Mouse (Mus musculus) CH12.LX (cell line): ENCODE measurements at regions not wholly inside any gene's neighbourhood (a gene's known extent, or its start where the extent isn't known, plus 50 kb on each side); places are given as distances from the start of the nearest gene placed in this dataset.

Source experiments
- DNase-seq: peaks from one replicate; pipeline ENCODE4 v3.0.0-alpha.2; 2013; ENCODE audit errors: extremely low read depth
- H3K27ac ChIP-seq: 2 replicates; pipeline ENCODE4 v1.5.1; 2012; ENCODE audit warnings: low read depth, mild to moderate bottlenecking, control low read depth, moderate library complexity; ENCODE audit not compliant: insufficient read depth
- H3K27me3 ChIP-seq: replicated peaks from 2 replicates; pipeline ENCODE3; 2012; ENCODE audit warnings: inconsistent platforms
- H3K36me3 ChIP-seq, 2 experiments: replicated peaks in 1 of 2; 2 replicates each; pipeline versions ENCODE3 to v1.6.1; 2012; ENCODE audit warnings: inconsistent platforms in 1 of 2, low read length in 1 of 2, mild to moderate bottlenecking in 1 of 2, mixed read lengths in 1 of 2, moderate library complexity in 1 of 2; ENCODE audit not compliant: control insufficient read depth in 1 of 2, insufficient read depth in 1 of 2
- H3K4me1 ChIP-seq, 2 experiments: 2 replicates each; pipeline ENCODE4 v1.6.1; 2012; ENCODE audit warnings: inconsistent platforms in 1 of 2, moderate library complexity in 1 of 2; ENCODE audit not compliant: insufficient read depth in 2 of 2, control insufficient read depth in 1 of 2
- H3K4me2 ChIP-seq: 2 replicates; pipeline ENCODE4 v1.6.1; 2012; ENCODE audit warnings: low read depth, mild to moderate bottlenecking, control low read depth; ENCODE audit not compliant: poor library complexity, insufficient read depth, severe bottlenecking
- H3K4me3 ChIP-seq, 3 experiments: fragments of 150-350 bp in 1 of 3; sonication (generic) in 1 of 3; replicated peaks in 1 of 3; 2 replicates each; pipeline versions ENCODE3 to v1.5.1; 2011 to 2012; ENCODE audit warnings: low read depth in 2 of 3, low read length in 2 of 3, mild to moderate bottlenecking in 2 of 3, moderate library complexity in 2 of 3, control low read depth in 1 of 3, improper control_type of control experiment in 1 of 3, inconsistent platforms in 1 of 3, mixed read lengths in 1 of 3; ENCODE audit not compliant: poor library complexity in 1 of 3
- H3K79me2 ChIP-seq: replicated peaks from 2 replicates; pipeline ENCODE4 v1.6.1; 2012; ENCODE audit warnings: mild to moderate bottlenecking, moderate library complexity; ENCODE audit not compliant: control insufficient read depth, poor library complexity, insufficient read depth, severe bottlenecking; ENCODE audit errors: extremely low read depth
- H3K9ac ChIP-seq: 2 replicates; pipeline ENCODE4 v1.6.1; 2012; ENCODE audit warnings: low read depth, mild to moderate bottlenecking, control low read depth, moderate library complexity; ENCODE audit not compliant: insufficient read depth
- H3K9me3 ChIP-seq: replicated peaks from 2 replicates; pipeline ENCODE3; 2012; ENCODE audit warnings: low read length, inconsistent platforms, mixed read lengths
- BHLHE40 ChIP-seq: IDR thresholded peaks from 2 replicates; pipeline ENCODE4 v1.6.1; 2011; ENCODE audit warnings: mild to moderate bottlenecking, low read depth, low read length, improper control_type of control experiment
- CHD2 ChIP-seq: IDR thresholded peaks from 2 replicates; pipeline ENCODE4 v1.6.1; 2011; ENCODE audit warnings: low read length, improper control_type of control experiment
- ELF1 ChIP-seq: IDR thresholded peaks from 2 replicates; pipeline ENCODE4 v1.6.1; 2014; ENCODE audit warnings: low read depth, mild to moderate bottlenecking, inconsistent platforms, low read length, improper control_type of control experiment
- EP300 ChIP-seq: IDR thresholded peaks from 2 replicates; pipeline ENCODE4 v1.6.1; 2011; ENCODE audit warnings: low read length, improper control_type of control experiment
- GABPA ChIP-seq: IDR thresholded peaks from 2 replicates; pipeline ENCODE4 v1.6.1; 2012; ENCODE audit warnings: low read depth, low read length, improper control_type of control experiment, inconsistent platforms; ENCODE audit not compliant: insufficient replicate concordance
- IRF4 ChIP-seq: IDR thresholded peaks from 2 replicates; pipeline ENCODE4 v1.6.1; 2014; ENCODE audit warnings: low read depth, mild to moderate bottlenecking, inconsistent platforms, low read length, improper control_type of control experiment
- JUN ChIP-seq: IDR thresholded peaks from 2 replicates; pipeline ENCODE4 v1.6.1; 2011; ENCODE audit warnings: low read depth, mild to moderate bottlenecking, low read length, improper control_type of control experiment, moderate library complexity; ENCODE audit not compliant: insufficient read depth
- JUND ChIP-seq: conservative IDR thresholded peaks from 2 replicates; pipeline ENCODE4 v1.6.1; 2011; ENCODE audit warnings: low read depth, low read length, improper control_type of control experiment
- KAT2A ChIP-seq: IDR thresholded peaks from 2 replicates; pipeline ENCODE4 v1.6.1; 2012; ENCODE audit warnings: low read length, improper control_type of control experiment, inconsistent platforms; ENCODE audit not compliant: insufficient replicate concordance
- MAFK ChIP-seq: IDR thresholded peaks from 2 replicates; pipeline ENCODE4 v1.6.1; 2011; ENCODE audit warnings: low read length, improper control_type of control experiment; ENCODE audit not compliant: insufficient replicate concordance
- MAZ ChIP-seq: IDR thresholded peaks from 2 replicates; pipeline ENCODE4 v1.6.1; 2012; ENCODE audit warnings: low read depth, mild to moderate bottlenecking, inconsistent platforms, low read length, improper control_type of control experiment, moderate library complexity
- MXI1 ChIP-seq: IDR thresholded peaks from 2 replicates; pipeline ENCODE4 v1.6.1; 2011; ENCODE audit warnings: mild to moderate bottlenecking, low read depth, low read length, improper control_type of control experiment
- POLR2A ChIP-seq: IDR thresholded peaks from 2 replicates; pipeline ENCODE4 v1.6.1; 2011; ENCODE audit warnings: low read depth, mild to moderate bottlenecking, improper control_type of control experiment, low read length
- POLR2AphosphoS2 ChIP-seq: IDR thresholded peaks from 2 replicates; pipeline ENCODE4 v1.6.1; 2011; ENCODE audit warnings: low read depth, low read length, improper control_type of control experiment
- RCOR1 ChIP-seq: conservative IDR thresholded peaks from 2 replicates; pipeline ENCODE4 v1.6.1; 2012; ENCODE audit warnings: low read depth, mild to moderate bottlenecking, inconsistent platforms, low read length, improper control_type of control experiment
- SMC3 ChIP-seq: IDR thresholded peaks from 2 replicates; pipeline ENCODE4 v1.6.1; 2011; ENCODE audit warnings: low read depth, low read length, improper control_type of control experiment
- USF1 ChIP-seq: IDR thresholded peaks from 2 replicates; pipeline ENCODE4 v1.6.1; 2014; ENCODE audit warnings: low read depth, mild to moderate bottlenecking, inconsistent platforms, low read length, improper control_type of control experiment
- USF2 ChIP-seq: conservative IDR thresholded peaks from 2 replicates; pipeline ENCODE4 v1.6.1; 2011; ENCODE audit warnings: low read depth, low read length, improper control_type of control experiment
- ZC3H11A ChIP-seq: IDR thresholded peaks from 2 replicates; pipeline ENCODE4 v1.6.1; 2012; ENCODE audit warnings: low read depth, mild to moderate bottlenecking, inconsistent platforms, low read length, improper control_type of control experiment
- ZMIZ1 ChIP-seq: IDR thresholded peaks from 2 replicates; pipeline ENCODE4 v1.6.1; 2012; ENCODE audit warnings: low read depth, mild to moderate bottlenecking, inconsistent platforms, low read length, improper control_type of control experiment
- ZNF384 ChIP-seq: IDR thresholded peaks from 2 replicates; pipeline ENCODE4 v1.6.1; 2012; ENCODE audit warnings: low read depth, low read length, improper control_type of control experiment, inconsistent platforms
- dilution Hi-C: fragments of 300-500 bp; cut with MboI; formaldehyde crosslinking; loops from 2 replicates; pipeline ENCODE4 v1.14.3; 2020; ENCODE audit warnings: low sequenced_read_pairs; ENCODE audit not compliant: extremely low pct_unique_long_range_greater_than_20kb, extremely low pct_ligation_motif_present
- in situ Hi-C: fragments of 300-500 bp; cut with MboI; formaldehyde crosslinking; loops from 3 replicates; pipeline ENCODE4 v1.14.3; 2019; ENCODE audit warnings: low sequenced_read_pairs, low pct_ligation_motif_present, low pct_unique_long_range_greater_than_20kb, mixed read lengths

DNA sequence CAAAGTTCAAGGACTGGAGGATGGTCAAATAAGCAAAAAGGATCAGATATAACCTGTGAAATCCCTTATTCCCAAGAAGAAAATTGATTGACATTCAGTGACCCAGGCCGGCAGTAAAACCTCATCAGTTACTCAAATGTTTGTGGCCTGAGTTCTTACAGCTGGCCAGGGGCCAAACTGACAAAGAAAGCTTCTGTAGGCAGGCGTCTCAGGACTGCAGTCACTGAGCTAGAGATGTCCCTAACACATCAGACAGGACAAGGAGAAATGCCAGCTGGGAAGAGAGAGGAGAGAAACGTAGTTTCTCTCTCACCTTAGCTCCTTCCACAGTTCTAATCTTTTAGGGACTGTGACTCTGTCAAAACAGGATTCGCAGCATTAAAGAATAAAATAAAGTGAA, 229.9 kb upstream of the Sema3d start:
- TF ChIP-seq USF1 (no peak), POLR2A (no peak), KAT2A (no peak), EP300 (no peak), MXI1 (no peak), JUN (no peak), IRF4 (no peak), USF2 (no peak), BHLHE40 (no peak), RCOR1 (no peak), ZMIZ1 (no peak), ELF1 (no peak), SMC3 (no peak)
- in situ Hi-C loops (no loop called here), dilution Hi-C loops (no loop called here)
- H3K4me3 ChIP-seq: no peak overlapping the region
- H3K9me3 ChIP-seq: peaks cover 3% of the 10 kb centered on the region
- no peaks in the 10 kb centered on the region for H3K27me3 ChIP-seq
- no peak overlapping the region for H3K9ac ChIP-seq
- no peaks in the 10 kb centered on the region for H3K79me2 ChIP-seq
- no peak overlapping the region for H3K4me2 ChIP-seq
- no peaks in the 10 kb centered on the region for H3K36me3 ChIP-seq
- no peak for DNase-seq
- H3K4me1 ChIP-seq: no peaks in the 10 kb centered on the region
- no peak overlapping the region for H3K27ac ChIP-seq

DNA sequence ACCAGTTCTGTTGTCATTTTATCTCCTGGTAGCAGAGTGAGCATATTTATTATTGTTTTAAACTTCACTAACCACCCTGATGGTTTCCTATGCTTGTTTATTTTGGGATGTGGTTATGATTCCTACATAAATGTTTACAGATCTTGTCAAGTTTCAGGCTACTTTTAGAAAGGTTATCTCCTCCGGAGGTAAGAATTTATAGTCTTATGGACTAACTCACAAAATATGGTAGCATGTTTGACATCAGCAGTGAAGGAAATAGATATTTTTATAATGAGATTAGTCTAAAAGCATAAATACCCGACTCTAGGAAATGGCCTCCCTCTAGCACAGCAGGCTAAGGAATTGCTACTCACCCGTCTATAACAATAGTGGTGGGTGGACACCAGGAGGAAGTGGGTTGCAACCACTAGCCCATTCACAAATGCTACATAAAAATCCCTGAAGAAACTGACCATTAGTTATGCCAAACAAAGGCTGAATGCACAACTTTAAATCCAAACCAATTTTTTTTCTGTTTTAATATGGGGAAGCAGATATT, 228.6 kb upstream of the Sema3d start:
- DNase-seq: no peak
- TF ChIP-seq ZC3H11A (no peak), MAZ (no peak), MAFK (no peak), USF1 (no peak), GABPA (no peak), ZMIZ1 (no peak), POLR2AphosphoS2 (no peak), JUND (no peak), EP300 (no peak), CHD2 (no peak), ZNF384 (no peak), JUN (no peak)
- Histone ChIP-seq H3K9me3 (peaks cover 3% of the 10 kb centered on the region), H3K79me2 (no peaks in the 10 kb centered on the region), H3K4me1 (no peaks in the 10 kb centered on the region), H3K36me3 (no peaks in the 10 kb centered on the region), H3K9ac (no peak overlapping the region), H3K4me3 (no peak overlapping the region), H3K4me2 (no peak overlapping the region), H3K27me3 (no peaks in the 10 kb centered on the region), H3K27ac (no peak overlapping the region)
- in situ Hi-C loops (no loop called here), dilution Hi-C loops (no loop called here)
